Mouse (Mus musculus) olfactory bulb, adult 2 months (tissue): ENCODE data around the gene Xpo6.

ENCODE experiments used
- CTCF ChIP-seq: fragments of 200-500 bp; IDR thresholded peaks from 2 replicates; pipeline ENCODE4 v1.5.1; 2012; ENCODE audit warnings: low read depth, mild to moderate bottlenecking, low read length, moderate library complexity; ENCODE audit not compliant: insufficient read depth
- POLR2A ChIP-seq: fragments of 200-500 bp; IDR thresholded peaks from 2 replicates; pipeline ENCODE4 v1.6.1; 2012; ENCODE audit warnings: mild to moderate bottlenecking, low read depth, low read length, moderate library complexity; ENCODE audit not compliant: insufficient read depth

DNA sequence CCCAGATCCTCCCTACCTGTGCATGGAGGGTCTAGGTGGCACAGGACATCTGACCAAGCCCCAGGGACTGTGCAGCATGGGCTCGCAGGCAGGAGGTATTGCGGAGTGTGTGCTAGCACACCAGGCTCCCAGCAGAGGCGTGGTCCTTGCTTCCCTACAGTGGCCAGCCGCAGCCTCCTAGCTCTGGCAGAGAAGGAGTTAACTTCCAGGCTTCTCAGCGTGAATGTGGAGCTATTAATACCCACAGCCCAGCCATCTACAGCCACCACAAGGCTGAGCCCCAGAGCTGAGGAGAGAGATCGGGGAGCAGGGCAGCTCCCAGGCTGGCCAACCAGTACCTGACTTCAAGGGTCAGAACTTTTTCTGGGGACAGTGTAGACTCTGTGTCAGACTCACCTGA is 47.8 kb upstream of the Xpo6 start:
- TF ChIP-seq POLR2A (no peak), CTCF (no peak)
